Mouse (Mus musculus) MN1 (cell line): ENCODE data around the gene Nelfb.
A peak's percentile ranks its signal among the peaks of the same experiment; 100 is the strongest.

Experiments
- DNase-seq: peaks from one replicate; pipeline ENCODE4 v3.0.0-alpha.2; 2016; ENCODE audit warnings: low spot score

Gene Nelfb

GRCm38 (mm10) chr2:25230581-25230980, 19.3 kb upstream of the Nelfb start:
- no peak for DNase-seq

- no peak for DNase-seq
Observed at GRCm38 (mm10) chr2:25229582-25229981, 18.3 kb upstream of the Nelfb start.

GRCm38 (mm10) chr2:25228995-25229530, 17.8 kb upstream of the Nelfb start:
- no peak for DNase-seq

GRCm38 (mm10) chr2:25228431-25228889, 17.2 kb upstream of the Nelfb start:
- peak; percentile 86 for DNase-seq

GRCm38 (mm10) chr2:25227406-25227805, 16.1 kb upstream of the Nelfb start:
- DNase-seq = no peak

GRCm38 (mm10) chr2:25226864-25227263, 15.6 kb upstream of the Nelfb start:
- no peak for DNase-seq

GRCm38 (mm10) chr2:25225811-25226379, 14.6 kb upstream of the Nelfb start:
- no peak for DNase-seq

- DNase-seq = peak; percentile 99
Observed at GRCm38 (mm10) chr2:25224766-25225752, 13.8 kb upstream of the Nelfb start.

- DNase-seq = no peak
Observed at GRCm38 (mm10) chr2:25224492-25224765, 13.1 kb upstream of the Nelfb start, which contains the start of gene Tubb4b. Tubb4b (minus strand) TSS chr2:25224702.

GRCm38 (mm10) chr2:25223681-25224491, 12.6 kb upstream of the Nelfb start:
- DNase-seq = peak; percentile 90

GRCm38 (mm10) chr2:25221331-25221772, 10.1 kb upstream of the Nelfb start:
- no peak for DNase-seq

GRCm38 (mm10) chr2:25218445-25218844, 7.2 kb upstream of the Nelfb start, which contains the start of gene Fam166a:
Fam166a (plus strand) TSS chr2:25218745.
- DNase-seq = no peak

GRCm38 (mm10) chr2:25217666-25218065, 6.4 kb upstream of the Nelfb start:
- no peak for DNase-seq

- DNase-seq = no peak
Observed at GRCm38 (mm10) chr2:25214444-25214843, 3.2 kb upstream of the Nelfb start, which contains the start of gene Stpg3. Stpg3 (minus strand) TSS chr2:25214637.

GRCm38 (mm10) chr2:25213266-25213865, 2.1 kb upstream of the Nelfb start:
- no peak for DNase-seq

GRCm38 (mm10) chr2:25210686-25211085, 603 bp downstream of the Nelfb start:
- DNase-seq = no peak

GRCm38 (mm10) chr2:25207593-25207992, 3.7 kb downstream of the Nelfb start:
- no peak for DNase-seq

- peak; percentile 70 for DNase-seq
Observed at GRCm38 (mm10) chr2:25203631-25204214, 7.6 kb downstream of the Nelfb start.

- no peak for DNase-seq
Observed at GRCm38 (mm10) chr2:25200631-25201030, 10.7 kb downstream of the Nelfb start.

- no peak for DNase-seq
Observed at GRCm38 (mm10) chr2:25197946-25198345, 13.3 kb downstream of the Nelfb start.

GRCm38 (mm10) chr2:25197191-25197590, 14.1 kb downstream of the Nelfb start:
- no peak for DNase-seq
